Comparison of ENCODE assay signal across 27 mouse cellular contexts in the genomic region with DNA sequence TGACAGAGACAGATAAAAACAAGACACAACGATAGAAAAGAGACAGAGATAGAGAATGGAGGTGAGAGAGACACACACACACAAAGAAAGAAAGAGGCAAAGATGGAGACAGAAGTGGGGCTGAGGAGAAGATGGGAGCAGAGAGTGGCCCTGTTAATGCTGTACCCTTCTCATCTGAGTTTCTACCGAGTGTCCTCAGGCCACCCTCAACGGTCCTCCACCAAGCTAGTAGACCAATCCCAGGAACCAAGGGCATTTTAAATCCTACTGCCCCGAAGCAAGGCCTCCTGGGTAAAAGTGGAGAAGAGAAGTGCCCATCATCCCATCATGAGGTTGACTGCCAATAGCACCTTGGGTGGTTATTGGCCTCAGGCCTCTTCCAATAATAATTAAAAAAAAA. TPM values are rescaled to one million over a fixed set of nuclear protein-coding genes. Genes with fewer than 3 reads are reported as not detected.
DNase-seq lines count a peak whose midpoint lies in the region; ATAC-seq and TF ChIP-seq lines count a peak whose summit lies in the region.
"Had no signal": no experiment of that assay in that cellular context is flagged by ENCODE, and none has a peak within 500 bp of the region (broad histone marks: within the 10 kb centered on the region; RNA-seq: fewer than 3 reads in every experiment).

No protein-coding gene starts in this region.

- 56% methylated on average over 4 of the region's 4 CpGs for WGBS in heart, adult 2 months
- 65% methylated on average over 4 of the region's 4 CpGs for WGBS in heart, embryonic 14.5 days
- WGBS in heart, embryonic 10.5 days = 80% methylated on average over 4 of the region's 4 CpGs
- 47% methylated on average over 4 of the region's 4 CpGs for WGBS in heart, postnatal 0 days
- WGBS in heart, embryonic 11.5 days (ENCODE audit: insufficient replicate concordance) = 76% methylated on average over 4 of the region's 4 CpGs

- no peak overlapping the region for H3K4me2 ChIP-seq in heart, embryonic 14.5 days (ENCODE audit: low read length)
- no peak overlapping the region for H3K4me2 ChIP-seq in heart, postnatal 0 days (ENCODE audit: low read depth, low read length)
- H3K4me2 ChIP-seq in heart, embryonic 11.5 days = no peak overlapping the region

- TF ChIP-seq EP300 in heart, adult 2 months (IDR thresholded peaks at IDR 0.05; ENCODE audit: insufficient read depth, low read depth, low read length) = peak; percentile 59
- no peak for TF ChIP-seq EP300 in heart, postnatal 0 days (IDR thresholded peaks at IDR 0.05; ENCODE audit: low read depth)

- no peak overlapping the region; the same call in 1 of the 2 replicates for H3K27ac ChIP-seq in heart, adult 2 months
- peak overlapping the region in 1 of 2 experiments; percentile 88; a peak in 2 of 4 replicates for H3K27ac ChIP-seq in heart, embryonic 14.5 days (replicated peaks in 1 of 2; ENCODE audit: control insufficient read depth in 1 of 2, insufficient read depth in 1 of 2, low read depth in 2 of 2, low read length in 2 of 2)
- no peak overlapping the region for H3K27ac ChIP-seq in heart, embryonic 10.5 days
- H3K27ac ChIP-seq in heart, postnatal 0 days (ENCODE audit: low read depth) = peak overlapping the region; percentile 95
- H3K27ac ChIP-seq in heart, embryonic 11.5 days (ENCODE audit: low read depth, low read length) = no peak overlapping the region
- H3K27ac ChIP-seq: forebrain, embryonic 10.5 days; forebrain, embryonic 13.5 days; hindbrain, embryonic 14.5 days; hindbrain, postnatal 0 days had no signal

- H3K4me3 ChIP-seq in heart, adult 2 months = no peak overlapping the region
- H3K4me3 ChIP-seq in heart, embryonic 14.5 days (ENCODE audit: control insufficient read depth in 1 of 2, insufficient read depth in 1 of 2, low read depth in 1 of 2, low read length in 2 of 2) = no peak overlapping the region
- no peak overlapping the region for H3K4me3 ChIP-seq in heart, embryonic 10.5 days
- H3K4me3 ChIP-seq in heart, postnatal 0 days (ENCODE audit: low read depth, low read length) = no peak overlapping the region
- no peak overlapping the region for H3K4me3 ChIP-seq in heart, embryonic 11.5 days (ENCODE audit: low read depth, low read length)
- H3K4me3 ChIP-seq: forebrain, embryonic 13.5 days had no signal

- peak; percentile 65 for TF ChIP-seq POLR2A in heart, adult 2 months (IDR thresholded peaks at IDR 0.05; ENCODE audit: insufficient read depth, low read depth, low read length)

- no peaks in the 10 kb centered on the region for H3K27me3 ChIP-seq in heart, adult 2 months (ENCODE audit: control insufficient read depth, insufficient read depth, low read length)
- H3K27me3 ChIP-seq in heart, embryonic 14.5 days (ENCODE audit: control insufficient read depth, insufficient read depth, low read length) = no peaks in the 10 kb centered on the region
- no peaks in the 10 kb centered on the region for H3K27me3 ChIP-seq in heart, embryonic 10.5 days (ENCODE audit: insufficient read depth, poor library complexity, severe bottlenecking)
- no peaks in the 10 kb centered on the region for H3K27me3 ChIP-seq in heart, postnatal 0 days (ENCODE audit: control insufficient read depth, insufficient read depth, low read length)
- H3K27me3 ChIP-seq in heart, embryonic 11.5 days (ENCODE audit: control insufficient read depth, insufficient read depth, low read length) = no peaks in the 10 kb centered on the region
- H3K27me3 ChIP-seq: CH12.LX, Patski had no signal

- peaks cover 13% of the 10 kb centered on the region for H3K4me1 ChIP-seq in heart, adult 2 months (ENCODE audit: control insufficient read depth, insufficient read depth, low read length)
- peaks cover 68 to 83% of the 10 kb centered on the region in 2 experiments for H3K4me1 ChIP-seq in heart, embryonic 14.5 days (ENCODE audit: control insufficient read depth in 2 of 2, insufficient read depth in 2 of 2, low read length in 2 of 2)
- H3K4me1 ChIP-seq in heart, embryonic 10.5 days = peaks cover 74% of the 10 kb centered on the region
- H3K4me1 ChIP-seq in heart, postnatal 0 days (ENCODE audit: control insufficient read depth, insufficient read depth) = peaks cover 43% of the 10 kb centered on the region
- H3K4me1 ChIP-seq in heart, embryonic 11.5 days (ENCODE audit: control insufficient read depth, insufficient read depth, low read length) = peaks cover 66% of the 10 kb centered on the region

- no peak for ATAC-seq in heart, embryonic 14.5 days (ENCODE audit: insufficient number of reproducible peaks, insufficient read depth, low FRiP score, low read depth)
- ATAC-seq in heart, postnatal 0 days (ENCODE audit: insufficient read depth, low read depth) = no peak
- ATAC-seq in heart, embryonic 11.5 days (replicated peaks; ENCODE audit: insufficient number of reproducible peaks, low FRiP score, low TSS enrichment) = no peak

- no peak for DNase-seq in heart, adult 2 months
- no peak for DNase-seq in heart, postnatal 14 days
- DNase-seq in heart, embryonic 10.5 days (ENCODE audit: low spot score) = no peak
- DNase-seq in heart, postnatal 0 days (ENCODE audit: low spot score) = no peak

- H3K79me2 ChIP-seq in heart, adult 2 months (replicated peaks; ENCODE audit: control insufficient read depth, insufficient read depth, low read length) = no peaks in the 10 kb centered on the region

- no peaks in the 10 kb centered on the region for H3K36me3 ChIP-seq in heart, adult 2 months (ENCODE audit: control insufficient read depth, insufficient read depth, low read length)
- peaks cover 29% of the 10 kb centered on the region for H3K36me3 ChIP-seq in heart, embryonic 14.5 days (ENCODE audit: control insufficient read depth, insufficient read depth, low read length)
- H3K36me3 ChIP-seq in heart, embryonic 10.5 days = peaks cover 14% of the 10 kb centered on the region
- H3K36me3 ChIP-seq in heart, postnatal 0 days (replicated peaks; ENCODE audit: control insufficient read depth, insufficient read depth, low read length) = peaks cover 14% of the 10 kb centered on the region
- H3K36me3 ChIP-seq in heart, embryonic 11.5 days (ENCODE audit: control insufficient read depth, insufficient read depth, low read length) = peaks cover 11% of the 10 kb centered on the region
- H3K36me3 ChIP-seq: forebrain, embryonic 10.5 days; G1E had no signal

- no peaks in the 10 kb centered on the region for H3K9me3 ChIP-seq in heart, embryonic 14.5 days (ENCODE audit: control insufficient read depth, low read length)
- H3K9me3 ChIP-seq in heart, embryonic 10.5 days = no peaks in the 10 kb centered on the region
- H3K9me3 ChIP-seq in heart, postnatal 0 days (replicated peaks; ENCODE audit: control insufficient read depth, low read length) = no peaks in the 10 kb centered on the region
- no peaks in the 10 kb centered on the region for H3K9me3 ChIP-seq in heart, embryonic 11.5 days (replicated peaks; ENCODE audit: control insufficient read depth, low read length)
- H3K9me3 ChIP-seq: forebrain, embryonic 10.5 days; forebrain, embryonic 13.5 days; G1E had no signal

- intact Hi-C loops in heart, adult 2 months (cut with DNase I) = no loop called here
- intact Hi-C loops in heart, postnatal 14 days (cut with DNase I) = no loop called here

- no peak overlapping the region for H3K9ac ChIP-seq in heart, adult 2 months (ENCODE audit: low read depth, low read length)
- peak overlapping the region; percentile 1; the same call in 1 of the 2 replicates for H3K9ac ChIP-seq in heart, embryonic 14.5 days (ENCODE audit: low read length)
- no peak overlapping the region for H3K9ac ChIP-seq in heart, postnatal 0 days (replicated peaks; ENCODE audit: low read depth, low read length)
- no peak overlapping the region for H3K9ac ChIP-seq in heart, embryonic 11.5 days (ENCODE audit: low read depth, low read length)
- H3K9ac ChIP-seq: forebrain, embryonic 13.5 days; hindbrain, embryonic 14.5 days had no signal

- TF ChIP-seq CTCF in heart, adult 2 months (IDR thresholded peaks at IDR 0.05) = no peak
- no peak for TF ChIP-seq CTCF in heart, postnatal 0 days (IDR thresholded peaks at IDR 0.05; ENCODE audit: low read depth)

RNA-seq across cellular contexts. Expression of a gene that starts 17.6 kb away (rescaled TPM):
- total RNA-seq in heart, adult 2 months (2021) = 1,000 to 10,000 TPM in 1 of 2 experiments, 100 to 1,000 TPM in 1; 940 to 1,084 TPM
- polyA plus RNA-seq in heart, adult 2 months (2012; rRNA removed) = 1,077 and 1,138 TPM in 2 replicates
- 100 to 1,000 TPM; 877 to 926 TPM for total RNA-seq in heart, postnatal 14 days (2021)
- 301 and 314 TPM in 2 replicates for polyA plus RNA-seq in heart, embryonic 14.5 days (2014; fragmentation: Nextera tagmentation; extraction: Ambion mirVana)
- 136 and 219 TPM in 2 replicates for polyA plus RNA-seq in heart, embryonic 10.5 days (2016; fragmentation: Nextera tagmentation; extraction: Ambion mirVana)
- 518 and 526 TPM in 2 replicates for total RNA-seq in heart, postnatal 0 days (2014; rRNA removed; ENCODE audit: low replicate concordance)
- polyA plus RNA-seq in heart, postnatal 0 days (2015; fragmentation: Nextera tagmentation; extraction: Ambion mirVana) = 376 and 380 TPM in 2 replicates
- 221 and 225 TPM in 2 replicates for polyA plus RNA-seq in heart, embryonic 11.5 days (2014; fragmentation: Nextera tagmentation; extraction: Ambion mirVana)
- polyA plus RNA-seq: G1E; inflammation-experienced regulatory T-cells, adult 6 months had no signal

RNA-seq across cellular contexts. Expression of a gene that starts 29.0 kb away (rescaled TPM):
- 1 to 10 TPM; 2.4 to 2.6 TPM for total RNA-seq in heart, adult 2 months (2021)
- polyA plus RNA-seq in heart, adult 2 months (2012; rRNA removed) = 7.9 and 9.2 TPM in 2 replicates
- 1 to 10 TPM; 2.2 to 2.3 TPM for total RNA-seq in heart, postnatal 14 days (2021)
- 5.0 and 5.2 TPM in 2 replicates for polyA plus RNA-seq in heart, embryonic 14.5 days (2014; fragmentation: Nextera tagmentation; extraction: Ambion mirVana)
- polyA plus RNA-seq in heart, embryonic 10.5 days (2016; fragmentation: Nextera tagmentation; extraction: Ambion mirVana) = 4.1 and 5.9 TPM in 2 replicates
- total RNA-seq in heart, postnatal 0 days (2014; rRNA removed; ENCODE audit: low replicate concordance) = 5.9 and 8.6 TPM in 2 replicates
- 8.4 and 8.7 TPM in 2 replicates for polyA plus RNA-seq in heart, postnatal 0 days (2015; fragmentation: Nextera tagmentation; extraction: Ambion mirVana)
- 4.1 and 4.2 TPM in 2 replicates for polyA plus RNA-seq in heart, embryonic 11.5 days (2014; fragmentation: Nextera tagmentation; extraction: Ambion mirVana)
- total RNA-seq: adrenal gland, adult 18-20 months; adrenal gland, postnatal 10 days; adrenal gland, postnatal 36 days; CH12.LX; gastrocnemius, adult 18-20 months; gastrocnemius, postnatal 14 days; hindbrain, postnatal 0 days had no signal
- polyA plus RNA-seq: embryonic facial prominence, embryonic 11.5 days; forebrain, embryonic 13.5 days; forebrain, embryonic 16.5 days; G1E; gonadal fat pad, adult 2 months; hindbrain, embryonic 11.5 days; hindbrain, embryonic 14.5 days; inflammation-experienced regulatory T-cells, adult 6 months; Patski had no signal

RNA-seq across cellular contexts. Expression of a gene that starts 48.3 kb away (rescaled TPM):
- not detected for total RNA-seq in heart, adult 2 months (2021)
- not detected in 2 replicates for polyA plus RNA-seq in heart, adult 2 months (2012; rRNA removed)
- not detected for total RNA-seq in heart, postnatal 14 days (2021)
- not detected in 2 replicates for polyA plus RNA-seq in heart, embryonic 14.5 days (2014; fragmentation: Nextera tagmentation; extraction: Ambion mirVana)
- polyA plus RNA-seq in heart, embryonic 10.5 days (2016; fragmentation: Nextera tagmentation; extraction: Ambion mirVana) = not detected in 2 replicates
- not detected in 2 replicates for total RNA-seq in heart, postnatal 0 days (2014; rRNA removed; ENCODE audit: low replicate concordance)
- not detected in 2 replicates for polyA plus RNA-seq in heart, postnatal 0 days (2015; fragmentation: Nextera tagmentation; extraction: Ambion mirVana)
- polyA plus RNA-seq in heart, embryonic 11.5 days (2014; fragmentation: Nextera tagmentation; extraction: Ambion mirVana) = not detected in 2 replicates
- total RNA-seq: adrenal gland, adult 18-20 months; adrenal gland, postnatal 10 days; adrenal gland, postnatal 36 days; G1E; gastrocnemius, adult 18-20 months; gastrocnemius, postnatal 14 days; heart, postnatal 25 days; hindbrain, postnatal 0 days had no signal
- polyA plus RNA-seq: embryonic facial prominence, embryonic 11.5 days; embryonic facial prominence, embryonic 14.5 days; forebrain, embryonic 10.5 days; forebrain, embryonic 13.5 days; forebrain, embryonic 16.5 days; G1E; hindbrain, embryonic 11.5 days; hindbrain, embryonic 14.5 days; hindbrain, postnatal 0 days; inflammation-experienced regulatory T-cells, adult 6 months; intestine, embryonic 16.5 days; kidney, embryonic 16.5 days; Patski had no signal
